Mouse (Mus musculus) forebrain, postnatal 0 days (tissue): ENCODE data around the gene Dap. TPM values are rescaled to one million over a fixed set of nuclear protein-coding genes. Genes with fewer than 3 reads are reported as not detected.

Source experiments
- ATAC-seq: fragments of 200-750 bp; cut with Nextera tagmentation; 2 replicates; pipeline ENCODE4 v1.8.0; 2017; ENCODE audit warnings: mild to moderate bottlenecking, moderate library complexity
- DNase-seq: peaks from one replicate; pipeline ENCODE4 v3.0.0-alpha.2; 2015
- H3K27ac ChIP-seq: fragments of 300-500 bp; sonication (generic); 2 replicates; pipeline ENCODE4 v1.5.1; 2014; ENCODE audit warnings: low read depth, mild to moderate bottlenecking, antibody characterized with exemption, low read length, moderate library complexity, mixed read lengths
- H3K27me3 ChIP-seq: fragments of 300-500 bp; sonication (generic); 2 replicates; pipeline ENCODE4 v1.6.1; 2014; ENCODE audit warnings: mild to moderate bottlenecking, low read length, mixed read lengths; ENCODE audit not compliant: insufficient read depth
- H3K36me3 ChIP-seq: fragments of 300-500 bp; sonication (generic); 2 replicates; pipeline ENCODE4 v1.6.1; 2014; ENCODE audit warnings: mild to moderate bottlenecking, moderate library complexity; ENCODE audit not compliant: insufficient read depth
- H3K4me1 ChIP-seq: fragments of 300-500 bp; sonication (generic); 2 replicates; pipeline ENCODE4 v1.6.1; 2014; ENCODE audit warnings: antibody characterized with exemption; ENCODE audit not compliant: insufficient read depth
- H3K4me2 ChIP-seq: fragments of 300-500 bp; sonication (generic); 2 replicates; pipeline ENCODE4 v1.6.1; 2014; ENCODE audit warnings: low read depth, mild to moderate bottlenecking, moderate library complexity
- H3K4me3 ChIP-seq: fragments of 300-500 bp; sonication (generic); 2 replicates; pipeline ENCODE4 v1.5.1; 2014; ENCODE audit warnings: low read depth, low read length, mixed read lengths
- H3K9ac ChIP-seq: fragments of 300-500 bp; sonication (generic); 2 replicates; pipeline ENCODE4 v1.6.1; 2014; ENCODE audit warnings: mild to moderate bottlenecking
- H3K9me3 ChIP-seq: fragments of 300-500 bp; sonication (generic); 2 replicates; pipeline ENCODE4 v1.6.1; 2016; ENCODE audit warnings: low read length
- CTCF ChIP-seq: sonication (generic); IDR thresholded peaks from 2 replicates; pipeline ENCODE4 v1.5.1; 2016; ENCODE audit warnings: antibody characterized with exemption, control low read depth, low read depth
- WGBS: fragments of 180-500 bp; shearing (Covaris S2); extraction: QIAGEN DNeasy Blood & Tissue Kit; methylation state at CpG from one replicate; pipeline ENCODE4 v1.1.7; 2014; 5-methylcytosine and 5-hydroxymethylcytosine counted together
- polyA plus RNA-seq: library from polyadenylated mRNA; unstranded; fragments of >200 nt; fragmentation: Nextera tagmentation; extraction: Ambion mirVana; gene quantifications from 2 replicates; pipeline ENCODE4 v1.2.1, GENCODE M21; 2015
- total RNA-seq: library from RNA; depleted of rRNA; stranded (reverse); fragments of >200 nt; gene quantifications from 2 replicates; pipeline ENCODE4 v1.2.3, GENCODE M21; 2014

The Dap gene
- total and polyA plus RNA-seq, 2 experiments from 2014 or later = 16.1 to 22.6 TPM

DNA sequence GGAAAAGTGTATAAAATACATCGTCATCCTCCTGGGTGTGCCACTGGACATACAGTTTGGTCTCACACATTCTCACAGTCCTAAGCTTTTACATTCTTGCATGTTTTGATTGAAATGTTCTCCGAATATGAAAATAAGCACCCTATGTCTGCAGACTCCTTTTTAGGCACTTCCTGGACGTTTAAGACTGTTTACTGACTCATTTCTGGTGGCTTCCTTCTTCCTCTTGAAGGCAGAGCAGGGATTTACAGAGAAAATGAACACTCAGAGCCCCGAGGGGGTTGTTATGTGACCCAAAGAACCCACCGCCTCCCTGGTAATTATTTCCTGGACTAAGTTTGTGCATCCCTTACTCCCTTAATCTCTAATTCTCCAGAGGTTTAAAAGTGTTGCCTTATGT, 13.8 kb downstream of the Dap start:
- Histone ChIP-seq H3K4me3 (no peak overlapping the region), H3K27me3 (no peaks in the 10 kb centered on the region), H3K9me3 (no peaks in the 10 kb centered on the region), H3K27ac (no peak overlapping the region), H3K36me3 (no peaks in the 10 kb centered on the region), H3K4me1 (no peaks in the 10 kb centered on the region), H3K4me2 (no peak overlapping the region), H3K9ac (no peak overlapping the region)
- DNase-seq (no peak), ATAC-seq (no peak)
- WGBS = 75% methylated on average over 5 of the region's 5 CpGs
- no peak for TF ChIP-seq CTCF

DNA sequence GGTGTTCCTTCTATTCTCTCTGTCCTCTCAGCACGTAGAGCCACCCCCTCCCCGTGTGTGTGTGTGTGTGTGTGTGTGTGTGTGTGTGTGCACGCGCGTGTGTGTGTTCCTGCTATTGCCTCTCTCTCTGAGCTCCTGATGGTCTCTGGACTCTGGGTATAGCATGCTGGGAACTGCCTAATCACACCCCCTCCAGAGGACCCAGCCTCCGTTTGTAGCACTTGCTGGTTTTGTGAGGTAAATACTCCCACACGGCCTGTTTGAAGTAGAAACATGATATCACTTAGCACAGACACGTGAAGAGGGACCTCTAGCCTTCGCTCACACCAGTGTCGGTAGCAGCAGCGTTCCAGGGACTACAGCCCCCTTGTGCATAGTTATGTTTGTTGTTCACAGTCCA, 14.5 kb downstream of the Dap start:
- Histone ChIP-seq H3K9me3 (no peaks in the 10 kb centered on the region), H3K4me1 (no peaks in the 10 kb centered on the region), H3K27ac (no peak overlapping the region), H3K9ac (no peak overlapping the region), H3K36me3 (no peaks in the 10 kb centered on the region), H3K4me2 (no peak overlapping the region), H3K4me3 (no peak overlapping the region), H3K27me3 (no peaks in the 10 kb centered on the region)
- ATAC-seq (no peak), DNase-seq (no peak)
- 81% methylated on average over 11 of the region's 11 CpGs for WGBS
- no peak for TF ChIP-seq CTCF

DNA sequence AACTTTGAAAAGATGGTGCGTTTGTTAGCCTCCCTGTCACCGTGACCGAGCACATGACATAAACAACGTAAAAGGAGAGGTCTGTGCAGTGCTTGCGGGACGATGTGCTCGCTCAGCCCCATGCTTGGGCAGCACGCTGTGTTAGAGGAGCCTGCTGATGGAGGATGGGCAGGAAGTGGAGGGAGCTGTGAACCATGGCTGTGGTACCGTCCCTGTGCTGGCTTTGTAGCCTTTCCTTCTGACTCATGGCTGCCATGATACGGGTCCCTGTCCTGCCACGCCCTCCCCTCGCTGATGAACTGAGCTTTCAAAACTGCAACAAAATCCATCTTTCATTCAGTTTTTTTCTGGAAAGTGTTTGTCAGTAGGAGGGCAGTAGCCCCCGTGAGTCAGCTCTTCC, 15.6 kb downstream of the Dap start:
- Histone ChIP-seq H3K36me3 (no peaks in the 10 kb centered on the region), H3K4me2 (no peak overlapping the region), H3K4me3 (no peak overlapping the region), H3K9me3 (no peaks in the 10 kb centered on the region), H3K9ac (no peak overlapping the region), H3K27ac (no peak overlapping the region), H3K27me3 (no peaks in the 10 kb centered on the region), H3K4me1 (no peaks in the 10 kb centered on the region)
- TF ChIP-seq CTCF = no peak
- DNase-seq = no peak
- 89% methylated on average over 13 of the region's 13 CpGs for WGBS
- ATAC-seq = no peak

DNA sequence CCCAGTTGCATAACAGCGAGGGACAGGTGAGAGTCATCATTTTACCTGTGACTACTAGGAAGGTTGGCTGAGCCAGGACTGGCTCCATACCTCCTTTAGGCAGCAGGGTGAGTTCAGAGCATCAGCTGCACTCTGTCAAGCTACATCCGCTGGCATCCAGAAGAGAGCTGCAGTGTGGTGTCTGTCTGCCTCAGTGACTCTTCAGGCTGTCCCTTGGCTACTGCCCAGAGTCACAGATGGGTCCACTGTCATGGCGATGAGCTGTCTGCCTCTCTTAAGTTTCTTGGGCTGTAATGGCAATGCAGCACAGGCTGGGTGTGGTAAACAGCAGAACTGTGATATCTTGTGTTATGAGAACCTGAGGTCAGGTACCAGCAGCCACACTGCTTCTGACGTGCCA, 16.1 kb downstream of the Dap start:
- H3K4me3 ChIP-seq = no peak overlapping the region

DNA sequence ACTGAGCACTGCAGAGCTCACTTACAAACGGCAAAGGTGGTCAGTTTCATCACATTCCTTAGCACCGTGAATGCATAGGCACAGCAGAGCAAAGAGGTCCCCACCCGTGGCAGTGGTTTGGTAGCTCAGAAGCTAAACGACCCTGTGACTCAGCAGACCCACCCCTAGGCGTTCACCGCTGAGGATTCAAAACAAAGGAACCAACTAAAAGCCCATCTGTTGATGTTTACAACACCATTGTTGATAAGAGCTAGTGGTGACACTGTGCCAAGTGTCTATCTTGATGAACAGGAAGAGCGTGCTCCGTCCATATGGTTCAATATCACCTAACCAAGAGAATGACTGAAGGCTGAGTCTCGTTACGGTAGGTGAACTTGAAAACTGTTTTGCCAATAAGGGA, 19.1 kb downstream of the Dap start:
- H3K27me3 ChIP-seq = no peaks in the 10 kb centered on the region
- no peak for ATAC-seq

More for the DNA sequence above, 16.1 kb downstream of the Dap start:
- 83% methylated on average over 4 of the region's 4 CpGs for WGBS
- DNase-seq = no peak
- H3K4me2 ChIP-seq = no peak overlapping the region
- no peaks in the 10 kb centered on the region for H3K9me3 ChIP-seq
- H3K9ac ChIP-seq = no peak overlapping the region
- H3K27ac ChIP-seq = no peak overlapping the region
- no peaks in the 10 kb centered on the region for H3K4me1 ChIP-seq
- ATAC-seq = no peak
- no peak for TF ChIP-seq CTCF
- no peaks in the 10 kb centered on the region for H3K36me3 ChIP-seq
- no peaks in the 10 kb centered on the region for H3K27me3 ChIP-seq

DNA sequence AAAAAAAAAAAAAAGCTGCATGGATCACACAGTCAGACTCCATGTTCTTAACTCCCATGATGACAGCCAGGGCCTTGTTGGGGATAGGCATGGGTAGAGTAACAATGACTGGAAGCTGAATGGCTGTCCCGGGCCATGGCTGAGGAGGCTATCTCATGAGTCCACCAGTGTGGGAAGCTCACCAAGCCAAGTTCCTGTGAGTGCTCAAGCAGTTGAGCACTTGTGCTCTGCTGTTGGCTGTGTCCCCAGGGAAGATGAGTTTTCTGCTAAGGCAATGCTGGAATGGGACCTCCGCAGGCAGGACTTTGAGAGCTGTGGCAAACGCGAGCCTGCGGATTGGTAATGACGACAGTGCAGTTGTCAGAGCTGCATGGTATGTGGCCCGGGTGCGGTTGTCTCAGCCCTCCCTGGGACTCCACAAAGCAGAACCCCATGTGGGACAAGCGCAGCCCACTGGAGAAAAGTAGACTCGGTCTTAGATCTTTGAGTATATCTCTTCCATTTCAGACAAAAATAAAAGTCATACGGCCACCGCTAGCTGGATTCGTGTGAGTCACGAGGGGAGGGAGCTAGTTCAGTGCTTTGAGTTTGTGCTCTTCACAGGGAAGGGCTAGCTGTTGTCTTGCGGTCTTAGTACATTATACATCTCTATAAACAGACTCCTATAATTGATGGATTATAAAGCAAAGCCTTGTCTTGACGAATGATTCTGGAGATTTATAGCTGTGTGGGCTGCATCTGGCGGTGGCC, 20.8 kb downstream of the Dap start:
- Histone ChIP-seq H3K27me3 (no peaks in the 10 kb centered on the region), H3K36me3 (no peaks in the 10 kb centered on the region), H3K4me1 (peaks cover 8% of the 10 kb centered on the region; the same call in 1 of the 2 replicates), H3K4me3 (no peak overlapping the region), H3K4me2 (no peak overlapping the region), H3K27ac (no peak overlapping the region), H3K9me3 (no peaks in the 10 kb centered on the region), H3K9ac (no peak overlapping the region)
- no peak for DNase-seq
- no peak for TF ChIP-seq CTCF
- WGBS = 95% methylated on average over 17 of the region's 17 CpGs
- no peak for ATAC-seq

More for the DNA sequence above, 19.1 kb downstream of the Dap start:
- no peak overlapping the region for H3K4me2 ChIP-seq
- TF ChIP-seq CTCF = no peak
- H3K9me3 ChIP-seq = no peaks in the 10 kb centered on the region
- WGBS = 62% methylated on average over 10 of the region's 10 CpGs
- H3K4me3 ChIP-seq = no peak overlapping the region
- peaks cover 8% of the 10 kb centered on the region; the same call in 1 of the 2 replicates for H3K4me1 ChIP-seq
- DNase-seq = no peak
- no peaks in the 10 kb centered on the region for H3K36me3 ChIP-seq
- no peak overlapping the region for H3K27ac ChIP-seq
- H3K9ac ChIP-seq = no peak overlapping the region

DNA sequence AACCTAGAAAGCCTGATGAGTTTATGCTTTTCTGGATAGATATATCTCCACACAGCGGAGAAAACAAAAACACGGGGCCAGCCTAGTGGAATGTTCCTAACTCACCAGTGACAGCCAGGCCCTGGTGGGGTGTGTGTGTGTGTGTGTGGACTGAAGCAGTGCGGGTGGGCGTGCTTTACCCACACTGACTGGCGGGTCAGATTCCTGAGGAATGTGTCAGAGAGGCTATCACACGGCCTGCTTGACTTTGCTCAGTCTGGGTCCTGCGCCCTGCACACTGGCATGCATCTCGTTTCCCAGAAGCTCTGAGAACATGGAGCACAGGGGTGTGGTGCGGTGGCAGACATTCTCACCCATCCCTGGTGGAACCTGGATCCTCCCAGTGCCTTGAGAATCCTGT, 21.8 kb downstream of the Dap start:
- no peaks in the 10 kb centered on the region for H3K36me3 ChIP-seq
- H3K4me3 ChIP-seq = no peak overlapping the region
- no peak overlapping the region for H3K9ac ChIP-seq
- peaks cover 11% of the 10 kb centered on the region; the same call in 1 of the 2 replicates for H3K4me1 ChIP-seq
- 81% methylated on average over 9 of the region's 9 CpGs for WGBS
- no peak overlapping the region for H3K27ac ChIP-seq
- H3K9me3 ChIP-seq = no peaks in the 10 kb centered on the region
- DNase-seq (no peak), ATAC-seq (no peak)
- TF ChIP-seq CTCF = no peak
- H3K27me3 ChIP-seq = no peaks in the 10 kb centered on the region
- H3K4me2 ChIP-seq = no peak overlapping the region
